Mouse (Mus musculus) MEL-GATA-1-ER (cell line): Measurements from ENCODE around the gene Gabra3.

Source experiments
- DNase-seq: peaks from one replicate; pipeline ENCODE4 v3.0.0-alpha.2; 2012; ENCODE audit warnings: low read depth; ENCODE audit errors: extremely low read depth

Gene Gabra3

DNA sequence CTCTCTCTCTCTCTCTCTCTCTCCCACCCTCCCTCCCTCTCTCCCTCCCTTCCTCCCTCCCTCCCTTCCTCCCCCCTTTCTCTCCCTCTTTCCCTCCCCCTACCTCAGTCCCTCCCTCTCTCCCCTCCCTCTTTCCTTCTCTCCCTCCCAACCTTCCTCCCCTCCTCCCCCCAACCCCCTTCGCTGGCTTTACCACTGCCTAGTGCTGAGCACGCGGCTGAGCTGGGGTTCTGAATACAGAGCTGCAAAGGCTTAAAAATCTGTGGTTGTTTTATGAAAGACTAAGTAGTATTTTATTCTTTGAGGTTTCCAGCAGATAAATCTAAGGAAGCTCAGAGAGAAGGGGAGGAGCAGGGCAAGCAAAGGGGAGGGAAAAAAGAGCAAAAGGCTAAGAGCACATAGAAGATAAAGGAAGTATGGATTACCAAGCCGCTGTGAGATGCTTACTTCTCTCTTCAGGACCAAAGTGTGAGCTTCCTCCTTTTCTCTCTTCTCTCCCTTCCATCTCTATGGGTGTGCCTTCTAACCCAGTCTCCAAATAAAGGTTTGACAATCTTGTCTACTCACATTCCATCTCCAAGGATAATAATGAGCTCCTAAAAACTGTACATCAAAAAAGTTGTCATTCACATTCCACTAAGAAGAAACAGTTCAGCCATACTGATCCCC lies at the start of gene Gabra3:
Gabra3 (minus strand) TSS at position 619 of the 669 bp plus-strand sequence.
- DNase-seq, result no peak

DNA sequence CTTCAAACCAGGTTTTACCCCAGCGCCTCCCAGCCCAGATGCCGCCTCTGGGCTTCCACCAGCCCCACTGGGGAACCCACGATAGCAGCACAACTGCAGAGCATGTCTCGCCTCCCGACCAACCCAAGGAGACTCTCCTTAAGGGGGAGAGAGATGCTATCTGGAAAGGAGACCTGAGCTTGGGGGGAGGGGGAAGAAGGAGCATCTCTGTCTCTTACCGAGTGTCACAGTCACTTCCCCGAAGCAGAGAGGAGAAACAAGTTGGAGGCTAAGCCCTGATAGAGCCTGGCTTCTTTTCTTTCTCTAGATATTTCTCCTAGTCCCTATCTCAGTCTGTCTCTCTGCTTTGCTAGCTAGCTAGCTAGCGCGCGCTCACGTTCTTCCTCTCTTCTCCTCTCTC lies 859 bp downstream of the Gabra3 start:
- no peak for DNase-seq

GRCm38 (mm10) chrX:72655381-72655780 lies 1.3 kb downstream of the Gabra3 start:
- DNase-seq, result no peak

DNA sequence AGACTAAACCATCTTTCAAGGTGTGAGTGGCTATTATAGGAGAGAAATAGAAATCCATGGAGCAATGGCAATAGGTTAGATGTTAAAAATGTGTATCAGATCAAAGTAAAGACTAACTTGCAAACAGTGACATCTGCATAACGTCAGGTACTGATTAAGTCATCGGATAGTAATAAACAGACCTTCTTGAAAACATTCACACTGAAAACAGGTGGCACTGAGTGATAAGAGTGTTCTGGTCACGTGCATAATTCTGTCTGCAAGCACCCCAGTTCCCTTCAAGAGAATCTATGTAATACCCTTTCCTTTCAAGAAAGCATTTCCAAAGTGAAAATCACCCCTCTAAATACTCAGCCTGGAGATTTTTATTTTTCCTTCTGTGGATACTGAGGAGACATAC lies 6.0 kb downstream of the Gabra3 start:
- DNase-seq, result no peak

GRCm38 (mm10) chrX:72644691-72645090 lies 12.0 kb downstream of the Gabra3 start:
- no peak for DNase-seq

- DNase-seq, result no peak
These were observed 159.4 kb downstream of the Gabra3 start for GRCm38 (mm10) chrX:72497284-72497683.

DNA sequence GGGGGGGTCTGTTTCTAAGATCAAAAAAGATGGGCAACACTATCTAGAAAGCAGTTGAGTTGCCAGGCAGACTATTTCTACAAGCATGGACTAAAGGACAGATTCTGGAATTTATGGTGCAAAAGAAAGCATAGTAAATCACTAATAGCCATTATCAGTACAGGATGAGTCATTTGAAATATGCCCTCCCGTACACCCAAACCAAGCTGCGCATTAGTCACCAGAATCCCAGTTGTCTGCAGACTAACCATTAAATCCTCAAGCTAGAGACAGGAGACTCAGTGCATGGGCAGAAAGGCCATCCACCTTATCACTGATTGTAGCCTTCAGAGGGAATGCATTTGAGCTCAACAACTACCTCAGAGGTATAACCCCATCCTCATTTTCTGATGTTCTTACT lies 166.8 kb downstream of the Gabra3 start:
- no peak for DNase-seq

DNA sequence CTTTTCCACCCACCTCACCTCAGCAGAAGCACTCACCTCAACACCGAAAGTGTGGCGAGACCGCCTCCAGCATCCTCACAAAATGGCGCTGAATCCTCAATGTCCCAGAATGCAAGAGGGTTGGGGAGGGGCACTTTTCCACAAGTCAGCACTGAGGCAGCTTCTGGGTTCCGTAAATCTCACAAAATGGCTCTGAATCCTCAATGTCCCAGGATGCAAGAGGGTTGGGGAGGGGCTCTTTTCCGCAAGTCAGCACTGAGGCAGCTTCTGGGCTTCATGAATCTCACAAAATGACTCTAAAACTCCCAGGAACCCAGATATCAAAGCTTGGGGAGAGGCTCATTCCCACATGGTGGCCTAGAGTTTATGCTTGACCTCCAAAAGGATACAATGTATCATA lies 269.9 kb downstream of the Gabra3 start, which contains the start of gene Magea10:
Magea10 (minus strand) TSS at position 101 of the 400 bp plus-strand sequence.
- DNase-seq, result no peak
